Mouse (Mus musculus): ENCODE measurements around the gene Ago4.

- no peak for TF ChIP-seq POLR2A (IDR thresholded peaks at IDR 0.05; ENCODE audit: borderline replicate concordance, low read depth, low read length)
- TF ChIP-seq CTCF (IDR thresholded peaks at IDR 0.05; ENCODE audit: low read depth, low read length): no peak
These were observed 30.9 kb downstream of the Ago4 start for GRCm38 (mm10) chr4:126502141-126502976.
